Mouse (Mus musculus): ENCODE measurements around the gene Vmn2r70. TPM values are rescaled to one million over a fixed set of nuclear protein-coding genes. Genes with fewer than 3 reads are reported as not detected.

Vmn2r70 gene
- not detected in 2 replicates for polyA plus RNA-seq (2015; fragmentation: Nextera tagmentation; extraction: Ambion mirVana)

- Histone ChIP-seq H3K27ac (ENCODE audit: low read length) (no peak within 1 kb of the TSS), H3K4me1 (ENCODE audit: insufficient read depth, low read depth, low read length) (no peaks in the 10 kb centered on the region), H3K9ac (replicated peaks; ENCODE audit: low read depth) (no peak within 1 kb of the TSS), H3K9me3 (ENCODE audit: low read length) (no peaks in the 10 kb centered on the region), H3K27me3 (replicated peaks; ENCODE audit: insufficient read depth, low read length) (no peaks in the 10 kb centered on the region), H3K4me3 (ENCODE audit: low read depth, low read length) (no peak within 1 kb of the TSS), H3K4me2 (replicated peaks; ENCODE audit: low read depth, low read length) (no peak within 1 kb of the TSS), H3K36me3 (ENCODE audit: insufficient read depth, low read length) (no peaks in the 10 kb centered on the region)
- TF ChIP-seq EP300 (IDR thresholded peaks at IDR 0.05) (no peak), CTCF (IDR thresholded peaks at IDR 0.05) (no peak)
- DNase-seq (ENCODE audit: low spot score): no peak
- ATAC-seq: no peak
- 59% methylated on average over 2 of the region's 2 CpGs for WGBS
Observed at GRCm38 (mm10) chr7:85569092-85569491, at the start of gene Vmn2r70. Gene Vmn2r70 (minus strand): TSS chr7:85569192.

GRCm38 (mm10) chr7:85562787-85563186 is 6.2 kb downstream of the Vmn2r70 start, which contains the start of gene Vmn2r71:
Gene Vmn2r71 (plus strand): TSS chr7:85563087.
- WGBS: 74% methylated on average over 5 of the region's 5 CpGs
- ATAC-seq (no peak), DNase-seq (ENCODE audit: low spot score) (no peak)
- no peak within 1 kb of the TSS for H3K4me2 ChIP-seq (replicated peaks; ENCODE audit: low read depth, low read length)
- H3K9ac ChIP-seq (replicated peaks; ENCODE audit: low read depth): no peak within 1 kb of the TSS
- H3K27me3 ChIP-seq (replicated peaks; ENCODE audit: insufficient read depth, low read length): no peaks in the 10 kb centered on the region
- no peaks in the 10 kb centered on the region for H3K36me3 ChIP-seq (ENCODE audit: insufficient read depth, low read length)
- H3K4me3 ChIP-seq (ENCODE audit: low read depth, low read length): no peak within 1 kb of the TSS
- no peak for TF ChIP-seq CTCF (IDR thresholded peaks at IDR 0.05)
- no peak for TF ChIP-seq EP300 (IDR thresholded peaks at IDR 0.05)
- H3K27ac ChIP-seq (ENCODE audit: low read length): no peak within 1 kb of the TSS
- H3K4me1 ChIP-seq (ENCODE audit: insufficient read depth, low read depth, low read length): no peaks in the 10 kb centered on the region
- no peaks in the 10 kb centered on the region for H3K9me3 ChIP-seq (ENCODE audit: low read length)

- Histone ChIP-seq H3K4me3 (ENCODE audit: low read depth, low read length) (no peak overlapping the region), H3K27ac (ENCODE audit: low read length) (no peak overlapping the region), H3K4me2 (replicated peaks; ENCODE audit: low read depth, low read length) (no peak overlapping the region), H3K9ac (replicated peaks; ENCODE audit: low read depth) (no peak overlapping the region), H3K36me3 (ENCODE audit: insufficient read depth, low read length) (no peaks in the 10 kb centered on the region), H3K4me1 (ENCODE audit: insufficient read depth, low read depth, low read length) (no peaks in the 10 kb centered on the region), H3K27me3 (replicated peaks; ENCODE audit: insufficient read depth, low read length) (no peaks in the 10 kb centered on the region), H3K9me3 (ENCODE audit: low read length) (peaks cover 3% of the 10 kb centered on the region; the same call in 1 of the 2 replicates)
- ATAC-seq: no peak
- DNase-seq (ENCODE audit: low spot score): no peak
- 65% methylated on average over 2 of the region's 2 CpGs for whole genome bisulfite sequencing
- no peak for TF ChIP-seq EP300 (IDR thresholded peaks at IDR 0.05)
- no peak for TF ChIP-seq CTCF (IDR thresholded peaks at IDR 0.05)
Observed at GRCm38 (mm10) chr7:85543118-85543517, 25.9 kb downstream of the Vmn2r70 start.

- Histone ChIP-seq H3K27ac (ENCODE audit: low read length) (no peak overlapping the region), H3K4me1 (ENCODE audit: insufficient read depth, low read depth, low read length) (no peaks in the 10 kb centered on the region), H3K4me3 (ENCODE audit: low read depth, low read length) (no peak overlapping the region), H3K9me3 (ENCODE audit: low read length) (peaks cover 3% of the 10 kb centered on the region; the same call in 1 of the 2 replicates), H3K27me3 (replicated peaks; ENCODE audit: insufficient read depth, low read length) (no peaks in the 10 kb centered on the region), H3K9ac (replicated peaks; ENCODE audit: low read depth) (no peak overlapping the region), H3K4me2 (replicated peaks; ENCODE audit: low read depth, low read length) (no peak overlapping the region), H3K36me3 (ENCODE audit: insufficient read depth, low read length) (no peaks in the 10 kb centered on the region)
- WGBS: 79% methylated on average over 2 of the region's 2 CpGs
- DNase-seq (ENCODE audit: low spot score): no peak
- TF ChIP-seq CTCF (IDR thresholded peaks at IDR 0.05) (no peak), EP300 (IDR thresholded peaks at IDR 0.05) (no peak)
- no peak for ATAC-seq
Observed at GRCm38 (mm10) chr7:85542108-85542507, 26.9 kb downstream of the Vmn2r70 start.

Other genes with a start within 250 kb of the Vmn2r70 start
- gene Vmn2r69, start 153.3 kb downstream of the Vmn2r70 start, polyA plus RNA-seq (2015; fragmentation: Nextera tagmentation; extraction: Ambion mirVana): not detected in 2 replicates
- not detected in 2 replicates for gene Vmn2r71, start 6.1 kb downstream of the Vmn2r70 start, polyA plus RNA-seq (2015; fragmentation: Nextera tagmentation; extraction: Ambion mirVana)
- gene Vmn2r72, start 185.9 kb upstream of the Vmn2r70 start, polyA plus RNA-seq (2015; fragmentation: Nextera tagmentation; extraction: Ambion mirVana): not detected in 2 replicates